Mouse (Mus musculus) kidney, adult 18-20 months (tissue): ENCODE results near the gene Tmem45a2.
"Not testable (repeated sequence)": the region's sequence is repeated elsewhere in the genome, so short reads cannot be mapped to it uniquely, and the experiment has no call there.

Experiments
- DNase-seq: peaks from one replicate; pipeline ENCODE4 v3.0.0; 2021

The Tmem45a2 gene

GRCm38 (mm10) chr16:57071132-57071639, at the start of gene Tmem45a2:
Tmem45a2 (minus strand) TSS chr16:57071372.
- DNase-seq = no peak

- DNase-seq = no peak
Measured at GRCm38 (mm10) chr16:57117562-57117961, 46.4 kb upstream of the Tmem45a2 start.

GRCm38 (mm10) chr16:57116066-57116465, 44.9 kb upstream of the Tmem45a2 start:
- DNase-seq = no peak

- DNase-seq = no peak
Measured at GRCm38 (mm10) chr16:57106185-57106960, 35.2 kb upstream of the Tmem45a2 start.

GRCm38 (mm10) chr16:57101174-57101573, 30.0 kb upstream of the Tmem45a2 start:
- peak; percentile 8 for DNase-seq

- DNase-seq = no peak
Measured at GRCm38 (mm10) chr16:57099572-57100237, 28.5 kb upstream of the Tmem45a2 start.

- DNase-seq = peak; percentile 14
Measured at GRCm38 (mm10) chr16:57098468-57099144, 27.4 kb upstream of the Tmem45a2 start.

GRCm38 (mm10) chr16:57092911-57093605, 21.9 kb upstream of the Tmem45a2 start:
- no peak for DNase-seq

- peak; percentile 42 for DNase-seq
Measured at GRCm38 (mm10) chr16:57092460-57092859, 21.3 kb upstream of the Tmem45a2 start.

GRCm38 (mm10) chr16:57079577-57079976, 8.4 kb upstream of the Tmem45a2 start:
- DNase-seq = no peak

GRCm38 (mm10) chr16:57075986-57076385, 4.8 kb upstream of the Tmem45a2 start:
- no peak for DNase-seq

- DNase-seq = no peak
Measured at GRCm38 (mm10) chr16:57062045-57062444, 9.1 kb downstream of the Tmem45a2 start.

- DNase-seq = no peak
Measured at GRCm38 (mm10) chr16:57056995-57057394, 14.2 kb downstream of the Tmem45a2 start.

- DNase-seq = no peak
Measured at GRCm38 (mm10) chr16:57049974-57050373, 21.2 kb downstream of the Tmem45a2 start.

- DNase-seq = no peak
Measured at GRCm38 (mm10) chr16:57038600-57038999, 32.6 kb downstream of the Tmem45a2 start.

GRCm38 (mm10) chr16:57030150-57030885, 40.9 kb downstream of the Tmem45a2 start:
- no peak for DNase-seq

- DNase-seq = not testable (repeated sequence)
Measured at GRCm38 (mm10) chr16:56998283-56998682, 72.9 kb downstream of the Tmem45a2 start.
